Mouse (Mus musculus): ENCODE measurements at regions not wholly inside any gene's neighbourhood (a gene's known extent, or its start where the extent isn't known, plus 50 kb on each side); places are given as distances from the start of the nearest gene placed in this dataset.

DNA sequence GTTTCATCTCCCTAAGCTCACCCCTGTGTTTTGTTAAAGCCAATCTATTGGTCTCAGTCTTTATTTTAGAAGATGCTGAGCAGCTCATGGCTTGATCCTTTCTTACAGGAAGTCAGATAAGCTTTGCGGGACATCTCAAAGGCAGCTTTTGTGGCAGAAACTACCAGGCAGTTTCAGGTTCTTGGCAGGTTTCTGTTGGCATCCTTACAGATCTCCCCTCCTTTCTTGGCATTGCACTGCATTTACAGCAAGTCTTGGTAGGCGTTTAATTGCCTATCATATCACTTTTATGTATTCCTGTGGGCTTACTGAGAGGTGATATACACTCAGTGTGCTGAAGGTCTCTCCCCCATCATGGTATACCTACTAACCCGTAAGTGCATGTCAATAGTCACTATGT lies 610.3 kb upstream of the Alcam start:
- H3K36me3 ChIP-seq (replicated peaks), result no peaks in the 10 kb centered on the region
- no peak for DNase-seq (ENCODE audit: low spot score)
- no peak for ATAC-seq (ENCODE audit: extremely low read depth, insufficient number of reproducible peaks, low FRiP score, poor library complexity, severe bottlenecking)
- TF ChIP-seq GATA1 (IDR thresholded peaks at IDR 0.05; ENCODE audit: borderline replicate concordance, low read length), result no peak
- no peak for TF ChIP-seq POLR2AphosphoS5 (IDR thresholded peaks at IDR 0.05; ENCODE audit: insufficient replicate concordance, low read depth, low read length)
- no peak for TF ChIP-seq TAL1 (conservative IDR thresholded peaks at IDR 0.05; ENCODE audit: low read depth, low read length)
- no peak for TF ChIP-seq CTCF (IDR thresholded peaks at IDR 0.05; ENCODE audit: low read depth, low read length)
- TF ChIP-seq GATA2 (IDR thresholded peaks at IDR 0.05; ENCODE audit: borderline replicate concordance, low read depth, low read length), result no peak
- H3K4me3 ChIP-seq (ENCODE audit: low read depth, low read length), result no peak overlapping the region
- H3K9me3 ChIP-seq (replicated peaks), result 0 out of 2 replicates have a peak, but pooled peaks cover 3% of the 10 kb centered on the region
- no peaks in the 10 kb centered on the region for H3K4me1 ChIP-seq (ENCODE audit: insufficient read depth, low read depth, low read length)
- H3K27me3 ChIP-seq (ENCODE audit: insufficient read depth, low read length), result no peaks in the 10 kb centered on the region

DNA sequence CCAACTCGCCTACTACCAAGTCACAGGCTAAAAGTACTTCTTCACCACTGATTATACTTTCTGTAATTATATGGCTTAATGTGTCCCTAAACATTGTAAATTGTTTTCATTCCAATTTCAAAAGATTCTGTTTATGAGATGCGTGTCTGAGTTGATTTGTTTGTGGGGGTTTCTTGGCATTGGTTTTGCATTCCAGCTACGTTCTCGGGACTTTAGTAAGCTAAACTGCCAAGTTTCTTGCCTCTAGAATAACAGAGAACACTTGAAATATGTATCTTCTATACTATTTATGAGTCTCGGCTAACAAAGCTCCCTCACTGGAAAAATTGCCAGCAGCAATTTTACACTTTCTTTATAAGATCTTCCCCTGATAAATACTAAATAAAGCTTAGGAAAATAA lies 609.2 kb upstream of the Alcam start:
- H3K9me3 ChIP-seq (replicated peaks), result 0 out of 2 replicates have a peak, but pooled peaks cover 3% of the 10 kb centered on the region
- DNase-seq (ENCODE audit: low spot score) (no peak), ATAC-seq (ENCODE audit: extremely low read depth, insufficient number of reproducible peaks, low FRiP score, poor library complexity, severe bottlenecking) (no peak)
- H3K4me1 ChIP-seq (ENCODE audit: insufficient read depth, low read depth, low read length), result no peaks in the 10 kb centered on the region
- TF ChIP-seq GATA2 (IDR thresholded peaks at IDR 0.05; ENCODE audit: borderline replicate concordance, low read depth, low read length) (no peak), POLR2AphosphoS5 (IDR thresholded peaks at IDR 0.05; ENCODE audit: insufficient replicate concordance, low read depth, low read length) (no peak), TAL1 (conservative IDR thresholded peaks at IDR 0.05; ENCODE audit: low read depth, low read length) (no peak), GATA1 (IDR thresholded peaks at IDR 0.05; ENCODE audit: borderline replicate concordance, low read length) (no peak), CTCF (IDR thresholded peaks at IDR 0.05; ENCODE audit: low read depth, low read length) (no peak)
- H3K36me3 ChIP-seq (replicated peaks), result no peaks in the 10 kb centered on the region
- no peaks in the 10 kb centered on the region for H3K27me3 ChIP-seq (ENCODE audit: insufficient read depth, low read length)
- no peak overlapping the region for H3K4me3 ChIP-seq (ENCODE audit: low read depth, low read length)

DNA sequence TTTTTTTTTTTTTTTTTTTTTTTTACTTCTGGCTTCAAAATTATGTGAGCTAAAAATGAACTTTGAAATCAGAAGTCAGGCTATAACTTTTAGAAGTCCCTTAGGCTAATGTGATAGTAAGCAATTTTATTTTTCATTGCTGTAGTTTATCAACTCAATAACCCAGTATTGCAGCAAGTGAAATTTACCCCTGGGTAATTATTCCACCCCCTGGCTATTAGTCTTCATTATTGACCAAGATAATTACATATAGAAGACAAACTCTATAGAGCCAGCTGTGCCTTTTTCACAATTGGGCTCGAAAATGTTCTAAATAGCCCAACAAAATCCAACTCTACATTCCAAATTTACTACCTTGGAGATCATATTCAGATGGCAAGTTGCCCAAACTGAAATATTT lies 572.2 kb upstream of the Alcam start:
- Histone ChIP-seq H3K36me3 (replicated peaks) (no peaks in the 10 kb centered on the region), H3K9me3 (replicated peaks) (peaks cover 7% of the 10 kb centered on the region), H3K27me3 (ENCODE audit: insufficient read depth, low read length) (no peaks in the 10 kb centered on the region), H3K4me3 (ENCODE audit: low read depth, low read length) (no peak overlapping the region), H3K4me1 (ENCODE audit: insufficient read depth, low read depth, low read length) (no peaks in the 10 kb centered on the region)
- DNase-seq (ENCODE audit: low spot score) (no peak), ATAC-seq (ENCODE audit: extremely low read depth, insufficient number of reproducible peaks, low FRiP score, poor library complexity, severe bottlenecking) (no peak)
- TF ChIP-seq CTCF (IDR thresholded peaks at IDR 0.05; ENCODE audit: low read depth, low read length) (no peak), POLR2AphosphoS5 (IDR thresholded peaks at IDR 0.05; ENCODE audit: insufficient replicate concordance, low read depth, low read length) (no peak), GATA1 (IDR thresholded peaks at IDR 0.05; ENCODE audit: borderline replicate concordance, low read length) (no peak), TAL1 (conservative IDR thresholded peaks at IDR 0.05; ENCODE audit: low read depth, low read length) (no peak), GATA2 (IDR thresholded peaks at IDR 0.05; ENCODE audit: borderline replicate concordance, low read depth, low read length) (no peak)

DNA sequence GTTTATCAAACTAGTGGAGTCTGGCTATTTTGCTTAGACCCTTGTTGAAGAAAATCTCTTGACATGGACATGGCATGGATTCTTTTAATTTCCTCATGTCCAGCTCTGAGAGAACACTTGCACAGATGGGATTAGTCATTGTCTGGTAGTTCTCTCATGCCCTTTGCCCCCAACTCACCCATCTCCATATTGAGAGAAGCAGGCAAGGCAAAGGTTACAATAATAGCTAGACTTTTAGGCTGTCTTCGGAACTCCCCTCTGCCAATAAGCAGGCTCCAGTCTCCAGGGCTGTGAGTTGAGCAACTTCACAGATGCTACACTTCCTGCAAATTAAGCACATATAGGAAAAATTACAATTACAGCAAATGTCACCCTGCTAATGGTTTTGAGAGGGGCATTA lies 558.0 kb upstream of the Alcam start:
- no peak for ATAC-seq (ENCODE audit: extremely low read depth, insufficient number of reproducible peaks, low FRiP score, poor library complexity, severe bottlenecking)
- no peak overlapping the region for H3K4me3 ChIP-seq (ENCODE audit: low read depth, low read length)
- no peaks in the 10 kb centered on the region for H3K9me3 ChIP-seq (replicated peaks)
- H3K27me3 ChIP-seq (ENCODE audit: insufficient read depth, low read length), result no peaks in the 10 kb centered on the region
- TF ChIP-seq TAL1 (conservative IDR thresholded peaks at IDR 0.05; ENCODE audit: low read depth, low read length), result no peak
- TF ChIP-seq GATA1 (IDR thresholded peaks at IDR 0.05; ENCODE audit: borderline replicate concordance, low read length), result no peak
- no peak for DNase-seq (ENCODE audit: low spot score)
- H3K4me1 ChIP-seq (ENCODE audit: insufficient read depth, low read depth, low read length), result no peaks in the 10 kb centered on the region
- H3K36me3 ChIP-seq (replicated peaks), result no peaks in the 10 kb centered on the region

DNA sequence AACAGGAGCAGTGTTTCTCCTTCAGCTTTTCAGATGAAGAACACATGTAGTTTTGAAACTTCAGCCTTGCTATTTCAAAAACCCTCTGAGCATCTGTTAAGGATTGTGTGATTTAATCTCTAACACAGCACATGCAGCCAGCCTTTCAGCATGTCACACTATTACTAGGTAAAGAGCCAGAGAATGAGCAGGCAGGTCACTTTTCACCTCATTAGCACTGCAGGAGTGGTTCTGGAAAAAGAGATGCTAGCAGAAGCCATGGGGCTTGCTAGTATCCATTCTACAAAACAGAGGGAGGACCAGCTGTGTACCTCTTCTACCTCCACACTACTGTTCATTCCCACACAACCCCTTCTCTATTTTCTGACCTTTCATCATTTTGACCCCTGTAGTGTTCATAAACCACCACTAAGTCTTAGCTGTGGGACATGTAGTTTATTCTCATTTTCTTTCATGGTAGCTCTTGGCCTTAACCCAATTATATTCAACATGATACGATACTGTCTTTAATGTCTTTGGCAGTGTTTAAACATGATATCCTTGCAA lies 535.1 kb upstream of the Alcam start:
- no peak overlapping the region for H3K4me3 ChIP-seq (ENCODE audit: low read depth, low read length)
- ATAC-seq (ENCODE audit: extremely low read depth, insufficient number of reproducible peaks, low FRiP score, poor library complexity, severe bottlenecking), result no peak
- no peak for TF ChIP-seq TAL1 (conservative IDR thresholded peaks at IDR 0.05; ENCODE audit: low read depth, low read length)
- no peak for TF ChIP-seq GATA2 (IDR thresholded peaks at IDR 0.05; ENCODE audit: borderline replicate concordance, low read depth, low read length)
- TF ChIP-seq POLR2AphosphoS5 (IDR thresholded peaks at IDR 0.05; ENCODE audit: insufficient replicate concordance, low read depth, low read length), result no peak
- no peak for TF ChIP-seq GATA1 (IDR thresholded peaks at IDR 0.05; ENCODE audit: borderline replicate concordance, low read length)
- TF ChIP-seq CTCF (IDR thresholded peaks at IDR 0.05; ENCODE audit: low read depth, low read length), result no peak
- H3K9me3 ChIP-seq (replicated peaks), result no peaks in the 10 kb centered on the region
- no peak for DNase-seq (ENCODE audit: low spot score)
- no peaks in the 10 kb centered on the region for H3K27me3 ChIP-seq (ENCODE audit: insufficient read depth, low read length)
- no peaks in the 10 kb centered on the region for H3K4me1 ChIP-seq (ENCODE audit: insufficient read depth, low read depth, low read length)
- no peaks in the 10 kb centered on the region for H3K36me3 ChIP-seq (replicated peaks)

DNA sequence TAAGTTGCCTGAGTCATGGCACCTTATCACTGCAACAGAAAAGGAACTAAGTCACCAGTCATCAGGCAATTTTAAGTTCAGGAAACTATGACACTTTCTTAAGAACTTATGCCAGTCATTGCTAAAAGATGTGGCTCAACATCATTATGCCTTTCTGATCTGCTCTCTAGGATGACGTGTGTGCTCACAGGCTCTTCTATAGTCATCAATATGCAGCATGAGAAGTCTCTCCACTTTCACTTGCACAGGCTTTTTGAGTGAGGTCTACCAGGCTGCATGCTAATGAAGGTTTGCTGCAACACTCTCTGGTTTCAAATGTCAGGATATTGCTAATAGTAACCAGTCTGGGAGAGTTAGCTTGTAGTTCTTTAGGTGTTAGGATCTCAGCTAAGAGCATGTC lies 530.5 kb upstream of the Alcam start:
- no peak overlapping the region for H3K4me3 ChIP-seq (ENCODE audit: low read depth, low read length)
- H3K9me3 ChIP-seq (replicated peaks), result no peaks in the 10 kb centered on the region
- no peak for ATAC-seq (ENCODE audit: extremely low read depth, insufficient number of reproducible peaks, low FRiP score, poor library complexity, severe bottlenecking)
- H3K4me1 ChIP-seq (ENCODE audit: insufficient read depth, low read depth, low read length), result no peaks in the 10 kb centered on the region
- no peaks in the 10 kb centered on the region for H3K36me3 ChIP-seq (replicated peaks)
- TF ChIP-seq GATA1 (IDR thresholded peaks at IDR 0.05; ENCODE audit: borderline replicate concordance, low read length) (no peak), TAL1 (conservative IDR thresholded peaks at IDR 0.05; ENCODE audit: low read depth, low read length) (no peak), CTCF (IDR thresholded peaks at IDR 0.05; ENCODE audit: low read depth, low read length) (no peak), GATA2 (IDR thresholded peaks at IDR 0.05; ENCODE audit: borderline replicate concordance, low read depth, low read length) (no peak), POLR2AphosphoS5 (IDR thresholded peaks at IDR 0.05; ENCODE audit: insufficient replicate concordance, low read depth, low read length) (no peak)
- H3K27me3 ChIP-seq (ENCODE audit: insufficient read depth, low read length), result no peaks in the 10 kb centered on the region
- DNase-seq (ENCODE audit: low spot score), result no peak
